Mouse (Mus musculus) frontal cortex, adult (tissue): ENCODE measurements around the gene Rps6kl1.

Source experiments
- ATAC-seq: cut with Nextera tagmentation; 2 replicates; pipeline ENCODE4 v1.9.2; 2017; ENCODE audit warnings: mild to moderate bottlenecking, moderate library complexity, mixed read lengths; ENCODE audit not compliant: low TSS enrichment

Gene Rps6kl1

GRCm38 (mm10) chr12:85109426-85109825 lies 41.6 kb downstream of the Rps6kl1 start:
- ATAC-seq: no peak

GRCm38 (mm10) chr12:85108643-85109042 lies 42.4 kb downstream of the Rps6kl1 start:
- no peak for ATAC-seq

GRCm38 (mm10) chr12:85106292-85106691 lies 44.8 kb downstream of the Rps6kl1 start:
- no peak for ATAC-seq

- no peak for ATAC-seq
Observed at GRCm38 (mm10) chr12:85104789-85105188, 46.3 kb downstream of the Rps6kl1 start.

- ATAC-seq: no peak
Observed at GRCm38 (mm10) chr12:85103096-85103495, 48.0 kb downstream of the Rps6kl1 start.

- ATAC-seq: no peak
Observed at GRCm38 (mm10) chr12:85101521-85102106, 49.5 kb downstream of the Rps6kl1 start.

- no peak for ATAC-seq
Observed at GRCm38 (mm10) chr12:85101001-85101400, 50.1 kb downstream of the Rps6kl1 start.

GRCm38 (mm10) chr12:85095859-85096258 lies 55.2 kb downstream of the Rps6kl1 start:
- ATAC-seq: no peak

- no peak for ATAC-seq
Observed at GRCm38 (mm10) chr12:85095146-85095545, 55.9 kb downstream of the Rps6kl1 start.

- no peak for ATAC-seq
Observed at GRCm38 (mm10) chr12:85094706-85095105, 56.4 kb downstream of the Rps6kl1 start.

GRCm38 (mm10) chr12:85094010-85094409 lies 57.1 kb downstream of the Rps6kl1 start:
- ATAC-seq: peak; percentile 64

- peak; percentile 39; the same call in 1 of the 2 replicates for ATAC-seq
Observed at GRCm38 (mm10) chr12:85092214-85092613, 58.9 kb downstream of the Rps6kl1 start.

- no peak for ATAC-seq
Observed at GRCm38 (mm10) chr12:85091190-85091589, 59.9 kb downstream of the Rps6kl1 start.

- ATAC-seq: no peak
Observed at GRCm38 (mm10) chr12:85087845-85088244, 63.2 kb downstream of the Rps6kl1 start.
